Mouse (Mus musculus) heart, embryonic 14.5 days (tissue): ENCODE measurements around the gene Rgs9bp. TPM values are rescaled to one million over a fixed set of nuclear protein-coding genes. Genes with fewer than 3 reads are reported as not detected.

Experiments used
- ATAC-seq: fragments of 200-750 bp; cut with Nextera tagmentation; 2 replicates; pipeline ENCODE4 v1.8.0; 2017; ENCODE audit warnings: low read depth, moderate TSS enrichment; ENCODE audit not compliant: insufficient number of reproducible peaks, insufficient read depth, low FRiP score
- H3K27ac ChIP-seq, 2 experiments: fragments of 200-500 bp in 1 of 2; fragments of 300-500 bp in 1 of 2; sonication (generic) in 1 of 2; replicated peaks in 1 of 2; 2 replicates each; pipeline ENCODE4 v1.5.1; 2012 to 2014; ENCODE audit warnings: low read depth in 2 of 2, low read length in 2 of 2, control low read depth in 1 of 2, mild to moderate bottlenecking in 1 of 2, mixed read lengths in 1 of 2; ENCODE audit not compliant: control insufficient read depth in 1 of 2, insufficient read depth in 1 of 2
- H3K27me3 ChIP-seq: fragments of 300-500 bp; sonication (generic); 2 replicates; pipeline ENCODE4 v1.6.1; 2014; ENCODE audit warnings: mild to moderate bottlenecking, low read length, control low read depth; ENCODE audit not compliant: control insufficient read depth, insufficient read depth
- H3K36me3 ChIP-seq: fragments of 300-500 bp; sonication (generic); 2 replicates; pipeline ENCODE4 v1.6.1; 2014; ENCODE audit warnings: mild to moderate bottlenecking, control low read depth, low read length, mixed read lengths; ENCODE audit not compliant: control insufficient read depth, insufficient read depth
- H3K4me1 ChIP-seq, 2 experiments: fragments of 200-500 bp in 1 of 2; fragments of 300-500 bp in 1 of 2; sonication (generic) in 1 of 2; 2 replicates each; pipeline ENCODE4 v1.6.1; 2012 to 2014; ENCODE audit warnings: low read length in 2 of 2, control low read depth in 1 of 2, mixed read lengths in 1 of 2; ENCODE audit not compliant: control insufficient read depth in 2 of 2, insufficient read depth in 2 of 2
- H3K4me2 ChIP-seq: fragments of 300-500 bp; sonication (generic); 2 replicates; pipeline ENCODE4 v1.6.1; 2014; ENCODE audit warnings: mild to moderate bottlenecking, low read length
- H3K4me3 ChIP-seq, 2 experiments: fragments of 200-500 bp in 1 of 2; fragments of 300-500 bp in 1 of 2; sonication (generic) in 1 of 2; 2 replicates each; pipeline ENCODE4 v1.5.1; 2012 to 2014; ENCODE audit warnings: low read length in 2 of 2, mild to moderate bottlenecking in 2 of 2, control low read depth in 1 of 2, low read depth in 1 of 2, moderate library complexity in 1 of 2; ENCODE audit not compliant: control insufficient read depth in 1 of 2, insufficient read depth in 1 of 2
- H3K9ac ChIP-seq: fragments of 300-500 bp; sonication (generic); 2 replicates; pipeline ENCODE4 v1.6.1; 2014; ENCODE audit warnings: mild to moderate bottlenecking, low read length
- H3K9me3 ChIP-seq: fragments of 300-500 bp; sonication (generic); 2 replicates; pipeline ENCODE4 v1.6.1; 2016; ENCODE audit warnings: low read length, control low read depth; ENCODE audit not compliant: control insufficient read depth
- WGBS: fragments of 180-500 bp; shearing (Covaris S2); extraction: QIAGEN DNeasy Blood & Tissue Kit; methylation state at CpG from one replicate; pipeline ENCODE4 v1.1.7; 2014; 5-methylcytosine and 5-hydroxymethylcytosine counted together
- polyA plus RNA-seq: library from polyadenylated mRNA; unstranded; fragments of >200 nt; fragmentation: Nextera tagmentation; extraction: Ambion mirVana; gene quantifications from 2 replicates; pipeline ENCODE4 v1.2.1, GENCODE M21; 2014

Rgs9bp gene
- polyA plus RNA-seq, 1 experiment from 2014 or later, result 0.43 TPM

GRCm38 (mm10) chr7:35588680-35589428 lies 3.5 kb upstream of the Rgs9bp start:
- peaks cover 7% of the 10 kb centered on the region for H3K27me3 ChIP-seq
- H3K9me3 ChIP-seq, result no peaks in the 10 kb centered on the region
- no peak overlapping the region for H3K4me3 ChIP-seq
- H3K36me3 ChIP-seq, result peaks cover 25% of the 10 kb centered on the region
- no peak overlapping the region for H3K4me2 ChIP-seq
- no peak for ATAC-seq
- H3K9ac ChIP-seq, result no peak overlapping the region
- H3K4me1 ChIP-seq, result peaks cover 7 to 16% of the 10 kb centered on the region in 2 experiments
- no peak overlapping the region for H3K27ac ChIP-seq
- 71% methylated on average over 9 of the region's 9 CpGs for WGBS

GRCm38 (mm10) chr7:35587728-35588127 lies 2.3 kb upstream of the Rgs9bp start:
- Histone ChIP-seq H3K36me3 (peaks cover 14% of the 10 kb centered on the region), H3K27ac (no peak overlapping the region), H3K4me2 (no peak overlapping the region), H3K9ac (no peak overlapping the region), H3K9me3 (no peaks in the 10 kb centered on the region), H3K4me1 (peaks cover 9 to 17% of the 10 kb centered on the region in 2 experiments), H3K4me3 (no peak overlapping the region), H3K27me3 (peaks cover 19% of the 10 kb centered on the region)
- 77% methylated on average over 5 of the region's 5 CpGs for WGBS
- ATAC-seq, result no peak

- H3K36me3 ChIP-seq, result peaks cover 7% of the 10 kb centered on the region
- H3K27me3 ChIP-seq, result peaks cover 26% of the 10 kb centered on the region
- ATAC-seq, result no peak
- peak overlapping the region; percentile 85 to 87 for H3K4me3 ChIP-seq
- H3K9me3 ChIP-seq, result no peaks in the 10 kb centered on the region
- peaks cover 9 to 17% of the 10 kb centered on the region in 2 experiments for H3K4me1 ChIP-seq
- H3K4me2 ChIP-seq, result peak overlapping the region; percentile 100
- 20% methylated on average over 15 of the region's 15 CpGs for WGBS
- H3K9ac ChIP-seq, result peak overlapping the region; percentile 84
- H3K27ac ChIP-seq, result no peak overlapping the region
Measured at GRCm38 (mm10) chr7:35586906-35587445, 1.6 kb upstream of the Rgs9bp start.

- H3K36me3 ChIP-seq, result no peaks in the 10 kb centered on the region
- peak; percentile 97 for ATAC-seq
- H3K9me3 ChIP-seq, result no peaks in the 10 kb centered on the region
- peaks cover 9 to 17% of the 10 kb centered on the region in 2 experiments for H3K4me1 ChIP-seq
- H3K4me2 ChIP-seq, result peak within 1 kb of the TSS; percentile 100
- peak within 1 kb of the TSS; percentile 85 to 87 for H3K4me3 ChIP-seq
- WGBS, result under 1% methylated on average over 49 of the region's 49 CpGs
- H3K27me3 ChIP-seq, result peaks cover 26% of the 10 kb centered on the region
- peak within 1 kb of the TSS; percentile 23 to 70; a peak in 2 of 4 replicates for H3K27ac ChIP-seq
- peak within 1 kb of the TSS; percentile 84 for H3K9ac ChIP-seq
Measured at GRCm38 (mm10) chr7:35586055-35586905, 898 bp upstream of the Rgs9bp start, which contains the start of gene Ankrd27. Gene Ankrd27 (plus strand): TSS chr7:35586244.

GRCm38 (mm10) chr7:35584786-35585190 lies 594 bp downstream of the Rgs9bp start:
- ATAC-seq, result no peak
- Histone ChIP-seq H3K9me3 (no peaks in the 10 kb centered on the region), H3K27ac (no peak overlapping the region), H3K4me1 (peaks cover 9 to 17% of the 10 kb centered on the region in 2 experiments), H3K36me3 (no peaks in the 10 kb centered on the region), H3K4me2 (peak overlapping the region; percentile 100), H3K4me3 (peak overlapping the region; percentile 52 to 87), H3K9ac (peak overlapping the region; percentile 68), H3K27me3 (peaks cover 26% of the 10 kb centered on the region)
- under 1% methylated on average over 50 of the region's 50 CpGs for WGBS

- peak overlapping the region; percentile 100 for H3K4me2 ChIP-seq
Measured at GRCm38 (mm10) chr7:35584068-35584785, 1.2 kb downstream of the Rgs9bp start.

More at GRCm38 (mm10) chr7:35584068-35584785, 1.2 kb downstream of the Rgs9bp start:
- Histone ChIP-seq H3K9ac (peak overlapping the region; percentile 68), H3K9me3 (no peaks in the 10 kb centered on the region), H3K27me3 (peaks cover 26% of the 10 kb centered on the region), H3K36me3 (no peaks in the 10 kb centered on the region), H3K4me3 (peak overlapping the region; percentile 52 to 87), H3K27ac (no peak overlapping the region), H3K4me1 (peaks cover 9 to 17% of the 10 kb centered on the region in 2 experiments)
- no peak for ATAC-seq
- WGBS, result 4% methylated on average over 36 of the region's 36 CpGs
